Mouse (Mus musculus) heart, adult 2 months (tissue): ENCODE measurements around the gene Camsap2.

Source experiments
- CTCF ChIP-seq: fragments of 200-600 bp; IDR thresholded peaks from 2 replicates; pipeline ENCODE4 v1.8.1; 2022; ENCODE audit warnings: antibody characterized with exemption, mild to moderate bottlenecking, moderate library complexity
- POLR2A ChIP-seq: fragments of 200-500 bp; IDR thresholded peaks from 2 replicates; pipeline ENCODE4 v1.6.1; 2011; ENCODE audit warnings: mild to moderate bottlenecking, low read depth, low read length, control low read depth; ENCODE audit not compliant: insufficient read depth

GRCm38 (mm10) chr1:136347140-136347539, 1.2 kb upstream of the Camsap2 start:
- TF ChIP-seq CTCF (no peak), POLR2A (no peak)
